Mouse (Mus musculus) forebrain, embryonic 12.5 days (tissue): ENCODE results near the gene Evx2. TPM values are rescaled to one million over a fixed set of nuclear protein-coding genes. Genes with fewer than 3 reads are reported as not detected.

Source experiments
- ATAC-seq: fragments of 200-750 bp; cut with Nextera tagmentation; 2 replicates; pipeline ENCODE4 v1.8.0; 2017; ENCODE audit warnings: moderate TSS enrichment; ENCODE audit not compliant: low FRiP score
- H3K27ac ChIP-seq: fragments of 300-500 bp; sonication (generic); 2 replicates; pipeline ENCODE4 v1.5.1; 2016; ENCODE audit warnings: mild to moderate bottlenecking
- H3K27me3 ChIP-seq: fragments of 300-500 bp; sonication (generic); 2 replicates; pipeline ENCODE4 v1.6.1; 2016; ENCODE audit warnings: mild to moderate bottlenecking
- H3K36me3 ChIP-seq: fragments of 300-500 bp; sonication (generic); replicated peaks from 2 replicates; pipeline ENCODE4 v1.6.1; 2016; ENCODE audit warnings: mild to moderate bottlenecking
- H3K4me1 ChIP-seq: fragments of 300-500 bp; sonication (generic); 2 replicates; pipeline ENCODE4 v1.6.1; 2016
- H3K4me2 ChIP-seq: fragments of 300-500 bp; sonication (generic); 2 replicates; pipeline ENCODE4 v1.6.1; 2016; ENCODE audit warnings: mild to moderate bottlenecking, moderate library complexity
- H3K4me3 ChIP-seq: fragments of 300-500 bp; sonication (generic); replicated peaks from 2 replicates; pipeline ENCODE4 v1.5.1; 2016; ENCODE audit warnings: mild to moderate bottlenecking
- H3K9ac ChIP-seq: fragments of 300-500 bp; sonication (generic); 2 replicates; pipeline ENCODE4 v1.6.1; 2016; ENCODE audit warnings: mild to moderate bottlenecking
- H3K9me3 ChIP-seq: fragments of 300-500 bp; sonication (generic); 2 replicates; pipeline ENCODE4 v1.6.1; 2016
- WGBS: fragments of 180-500 bp; shearing (Covaris S2); methylation state at CpG from one replicate; pipeline ENCODE4 v1.1.7; 2016; 5-methylcytosine and 5-hydroxymethylcytosine counted together
- microRNA-seq: library from miRNA; unstranded; fragments of <30 nt; microRNA quantifications from one replicate; pipeline ENCODE4, GENCODE M21; 2017
- polyA plus RNA-seq: library from polyadenylated mRNA; unstranded; fragments of >200 nt; fragmentation: Nextera tagmentation; extraction: Ambion mirVana; gene quantifications from 2 replicates; pipeline ENCODE4 v1.2.1, GENCODE M21; 2016

Evx2 gene
- polyA plus RNA-seq, 1 experiment from 2014 or later: not detected

DNA sequence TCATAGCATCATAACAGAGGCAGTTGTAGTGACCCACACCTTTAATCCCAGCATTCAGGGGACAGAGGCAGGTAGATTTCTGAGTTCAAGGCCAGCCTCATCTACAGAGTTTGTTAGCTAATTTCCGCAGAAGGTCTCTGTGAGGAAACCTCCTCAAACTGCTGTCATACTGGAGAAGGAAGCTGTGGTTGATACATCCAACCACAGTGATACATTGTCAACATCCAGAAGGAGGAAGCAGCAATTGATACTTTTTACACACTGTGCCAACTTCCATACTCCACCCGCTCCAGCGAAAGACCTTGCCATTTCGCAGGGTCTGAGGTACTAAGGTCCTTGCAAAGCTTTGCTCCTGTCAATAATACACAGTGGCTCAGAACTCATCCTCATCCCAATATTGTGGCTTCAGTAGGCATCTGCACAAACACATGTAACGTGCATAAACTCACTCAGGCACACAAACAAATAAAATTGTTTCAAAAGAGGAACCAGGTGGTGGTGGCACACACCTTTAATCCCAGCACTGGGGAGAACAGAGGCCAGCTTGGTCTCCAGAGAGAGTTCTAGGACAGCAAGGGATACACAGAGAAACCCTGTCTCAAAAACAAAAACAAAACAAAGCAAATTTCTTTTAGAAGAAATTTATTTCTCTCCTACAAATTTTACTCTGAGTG lies 53.1 kb downstream of the Evx2 start:
- H3K9me3 ChIP-seq: no peaks in the 10 kb centered on the region
- no peaks in the 10 kb centered on the region; the same call in 1 of the 2 replicates for H3K4me1 ChIP-seq
- no peak for ATAC-seq
- H3K27ac ChIP-seq: no peak overlapping the region
- 89% methylated on average over 5 of the region's 5 CpGs for WGBS
- H3K27me3 ChIP-seq: no peaks in the 10 kb centered on the region
- no peak overlapping the region for H3K9ac ChIP-seq
- H3K36me3 ChIP-seq: no peaks in the 10 kb centered on the region
- H3K4me3 ChIP-seq: no peak overlapping the region
- no peak overlapping the region for H3K4me2 ChIP-seq

DNA sequence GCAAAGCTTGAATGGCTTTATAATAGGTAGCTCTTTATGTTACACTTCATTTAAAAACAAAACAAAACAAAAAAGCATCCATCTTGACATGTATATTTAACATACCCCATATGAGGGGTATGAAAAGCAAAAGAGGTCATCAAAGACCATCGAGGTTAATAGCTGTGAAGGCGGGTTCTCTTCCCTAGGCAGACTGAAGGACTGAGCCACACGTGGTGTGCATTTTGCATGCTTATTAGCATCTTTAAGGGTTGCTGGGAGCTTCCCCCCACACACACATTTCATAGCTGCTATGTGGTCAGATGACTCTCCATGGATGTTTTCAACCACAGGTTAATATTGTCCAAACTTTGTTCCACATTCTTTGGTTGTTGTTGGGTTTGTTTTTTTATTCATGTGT lies 55.3 kb downstream of the Evx2 start:
- WGBS: 48% methylated on average over 3 of the region's 3 CpGs
- no peaks in the 10 kb centered on the region for H3K9me3 ChIP-seq
- no peak overlapping the region for H3K9ac ChIP-seq
- H3K4me2 ChIP-seq: no peak overlapping the region
- ATAC-seq: no peak
- H3K36me3 ChIP-seq: no peaks in the 10 kb centered on the region
- no peaks in the 10 kb centered on the region for H3K27me3 ChIP-seq
- H3K4me3 ChIP-seq: no peak overlapping the region
- no peaks in the 10 kb centered on the region; the same call in 1 of the 2 replicates for H3K4me1 ChIP-seq
- H3K27ac ChIP-seq: no peak overlapping the region

Small RNAs within 50 kb of the gene (microRNA-seq; reads per million reads assigned to microRNA genes)
- not detected for gene Gm44463

Other genes starting within 250 kb of the Evx2 start
- gene Lnpk, start 80.1 kb downstream of the Evx2 start, polyA plus RNA-seq: 55.0 and 57.4 TPM in 2 replicates
- not detected in 2 replicates for gene Hoxd13, start 8.8 kb upstream of the Evx2 start, polyA plus RNA-seq
- not detected in 2 replicates for gene Hoxd12, start 15.5 kb upstream of the Evx2 start, polyA plus RNA-seq
- not detected in 2 replicates for gene Hoxd11, start 20.0 kb upstream of the Evx2 start, polyA plus RNA-seq
- gene Hoxd10, start 32.4 kb upstream of the Evx2 start, polyA plus RNA-seq: not detected in 2 replicates
- gene Hoxd9, start 38.2 kb upstream of the Evx2 start, polyA plus RNA-seq: not detected in 2 replicates
- 0.08 TPM in 1 of 2 replicates, not detected in the other for gene Hoxd8, start 45.1 kb upstream of the Evx2 start, polyA plus RNA-seq
- gene Hoxd3, start 52.4 kb upstream of the Evx2 start, polyA plus RNA-seq: not detected in 2 replicates
- gene Hoxd4, start 52.4 kb upstream of the Evx2 start, polyA plus RNA-seq: not detected in 2 replicates
- not detected in 2 replicates for gene Gm28230, start 67.2 kb upstream of the Evx2 start, polyA plus RNA-seq
- gene Hoxd1, start 103.4 kb upstream of the Evx2 start, polyA plus RNA-seq: 0.31 and 0.52 TPM in 2 replicates
- 120 TPM in 2 replicates for gene Mtx2, start 166.2 kb upstream of the Evx2 start, polyA plus RNA-seq